Mouse (Mus musculus) C2C12 (cell line): Measurements from ENCODE around the gene Xylt1.

ENCODE experiments used
- CEBPB ChIP-seq: IDR thresholded peaks from one replicate; pipeline ENCODE4 v1.6.1; 2011; ENCODE audit warnings: low read depth, mild to moderate bottlenecking, control low read depth, moderate library complexity
- CTCF ChIP-seq: IDR thresholded peaks from one replicate; pipeline ENCODE4 v1.5.1; 2011; ENCODE audit not compliant: control insufficient read depth, insufficient read depth, insufficient read length
- FOSL1 ChIP-seq: IDR thresholded peaks from one replicate; pipeline ENCODE4 v1.8.0; 2011; ENCODE audit warnings: mild to moderate bottlenecking, low read length; ENCODE audit not compliant: poor library complexity, insufficient read depth, severe bottlenecking
- MAX ChIP-seq: IDR thresholded peaks from one replicate; pipeline ENCODE4 v1.6.1; 2011; ENCODE audit warnings: mild to moderate bottlenecking, control low read depth
- MYOD1 ChIP-seq: IDR thresholded peaks from one replicate; pipeline ENCODE4 v1.6.1; 2011; ENCODE audit warnings: low read depth; ENCODE audit not compliant: control insufficient read depth, insufficient read length
- MYOG ChIP-seq: IDR thresholded peaks from one replicate; pipeline ENCODE4 v1.6.1; 2011; ENCODE audit not compliant: control insufficient read depth, insufficient read length; ENCODE audit errors: extremely low read depth
- USF1 ChIP-seq: IDR thresholded peaks from one replicate; pipeline ENCODE4 v1.6.1; 2011; ENCODE audit warnings: low read depth, mild to moderate bottlenecking, control low read depth, moderate library complexity

- TF ChIP-seq CTCF (no peak), FOSL1 (no peak), USF1 (no peak), MAX (no peak), MYOD1 (no peak), CEBPB (no peak), MYOG (no peak)
Measured at GRCm38 (mm10) chr7:117507351-117507750, 126.6 kb downstream of the Xylt1 start.
